Mouse (Mus musculus) midbrain, postnatal 0 days (tissue): ENCODE results near the gene H2-Q6. TPM values are rescaled to one million over a fixed set of nuclear protein-coding genes. Genes with fewer than 3 reads are reported as not detected.
"Not testable (repeated sequence)": the region's sequence is repeated elsewhere in the genome, so short reads cannot be mapped to it uniquely, and the experiment has no call there.

ENCODE experiments used
- ATAC-seq: fragments of 200-750 bp; cut with Nextera tagmentation; 2 replicates; pipeline ENCODE4 v1.8.0; 2017; ENCODE audit warnings: moderate number of reproducible peaks, mild to moderate bottlenecking, moderate TSS enrichment, moderate library complexity; ENCODE audit not compliant: low FRiP score
- DNase-seq: peaks from one replicate; pipeline ENCODE4 v3.0.0-alpha.2; 2015; ENCODE audit warnings: low spot score
- H3K27ac ChIP-seq: fragments of 300-500 bp; sonication (generic); 2 replicates; pipeline ENCODE4 v1.5.1; 2014; ENCODE audit warnings: low read depth, mild to moderate bottlenecking, low read length, mixed read lengths
- H3K27me3 ChIP-seq: fragments of 300-500 bp; sonication (generic); 2 replicates; pipeline ENCODE4 v1.6.1; 2014; ENCODE audit warnings: low read length, control low read depth, mixed read lengths; ENCODE audit not compliant: insufficient read depth
- H3K36me3 ChIP-seq: fragments of 300-500 bp; sonication (generic); 2 replicates; pipeline ENCODE4 v1.6.1; 2014; ENCODE audit warnings: low read length, control low read depth, mixed read lengths; ENCODE audit not compliant: insufficient read depth
- H3K4me1 ChIP-seq: fragments of 300-500 bp; sonication (generic); 2 replicates; pipeline ENCODE4 v1.6.1; 2014; ENCODE audit warnings: mild to moderate bottlenecking, control low read depth, antibody characterized with exemption, low read length, mixed read lengths; ENCODE audit not compliant: insufficient read depth
- H3K4me2 ChIP-seq: fragments of 300-500 bp; sonication (generic); 2 replicates; pipeline ENCODE4 v1.6.1; 2014; ENCODE audit warnings: low read depth, mild to moderate bottlenecking, low read length, mixed read lengths; ENCODE audit not compliant: poor library complexity, severe bottlenecking
- H3K4me3 ChIP-seq: fragments of 300-500 bp; sonication (generic); 2 replicates; pipeline ENCODE4 v1.5.1; 2014; ENCODE audit warnings: low read depth, mild to moderate bottlenecking, low read length, moderate library complexity
- H3K9ac ChIP-seq: fragments of 300-500 bp; sonication (generic); replicated peaks from 2 replicates; pipeline ENCODE4 v1.6.1; 2014; ENCODE audit warnings: mild to moderate bottlenecking, low read length, moderate library complexity, mixed read lengths; ENCODE audit not compliant: poor library complexity, severe bottlenecking
- H3K9me3 ChIP-seq: fragments of 300-500 bp; sonication (generic); 2 replicates; pipeline ENCODE4 v1.6.1; 2016; ENCODE audit warnings: low read length, control low read depth
- CTCF ChIP-seq: IDR thresholded peaks from 2 replicates; pipeline ENCODE4 v1.5.1; 2016; ENCODE audit warnings: antibody characterized with exemption, mild to moderate bottlenecking
- WGBS: fragments of 180-500 bp; shearing (Covaris S2); extraction: QIAGEN DNeasy Blood & Tissue Kit; methylation state at CpG from one replicate; pipeline ENCODE4 v1.1.7; 2014; 5-methylcytosine and 5-hydroxymethylcytosine counted together
- polyA plus RNA-seq: library from polyadenylated mRNA; unstranded; fragments of >200 nt; fragmentation: Nextera tagmentation; extraction: Ambion mirVana; gene quantifications from 2 replicates; pipeline ENCODE4 v1.2.1, GENCODE M21; 2015
- total RNA-seq: library from RNA; depleted of rRNA; stranded (reverse); fragments of >200 nt; gene quantifications from 2 replicates; pipeline ENCODE4 v1.2.3, GENCODE M21; 2014; rRNA removed

Gene H2-Q6
- total RNA-seq (0.11 and 0.52 TPM in 2 replicates), polyA plus RNA-seq (1.8 TPM in 2 replicates)

- under 1% methylated on average over 51 of the region's 66 CpGs for WGBS
- not testable (repeated sequence) for H3K4me1 ChIP-seq, H3K9ac ChIP-seq, H3K27ac ChIP-seq, H3K9me3 ChIP-seq, H3K27me3 ChIP-seq, H3K36me3 ChIP-seq
- DNase-seq (peak; percentile 65), ATAC-seq (peak; percentile 82)
- H3K4me3 ChIP-seq = peak within 1 kb of the TSS; percentile 37
- peak within 1 kb of the TSS; percentile 51 for H3K4me2 ChIP-seq
These were observed at the start of gene H2-Q6 for GRCm38 (mm10) chr17:35424624-35425416. TSS of gene H2-Q6 (plus strand) at chr17:35424850.

DNA sequence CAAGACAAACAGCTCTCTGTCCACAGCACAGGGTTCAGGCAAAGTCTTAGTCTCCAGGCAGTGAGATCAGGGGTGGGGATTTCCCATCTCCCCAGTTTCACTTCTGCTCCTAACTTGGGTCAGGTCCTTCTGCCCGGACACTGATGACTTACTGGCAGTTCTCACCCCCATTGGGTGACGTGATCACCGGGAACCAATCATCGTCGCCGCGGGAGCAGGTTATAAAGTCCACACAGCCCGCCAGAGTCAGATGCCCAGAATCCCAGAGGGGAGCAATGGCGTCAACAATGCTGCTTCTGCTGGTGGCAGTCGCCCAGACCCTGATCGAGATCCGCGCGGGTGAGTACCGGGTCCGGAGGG is 45.3 kb upstream of the H2-Q6 start, which contains the start of gene H2-Q4:
Gene H2-Q4, plus strand, starts transcription at position 249 of the 360 bp plus-strand sequence.
- H3K4me2 ChIP-seq = peak within 1 kb of the TSS; percentile 91
- WGBS = 1% methylated on average over 16 of the region's 16 CpGs
- ATAC-seq (peak; percentile 84), DNase-seq (peak; percentile 79)
- no peak within 1 kb of the TSS for H3K27ac ChIP-seq
- TF ChIP-seq CTCF = no peak
- no peaks in the 10 kb centered on the region for H3K4me1 ChIP-seq
- H3K9ac ChIP-seq = 0 out of 2 replicates have a peak within 1 kb of the TSS, but pooled peaks have one; percentile 33
- no peaks in the 10 kb centered on the region for H3K36me3 ChIP-seq
- H3K9me3 ChIP-seq = no peaks in the 10 kb centered on the region
- peaks cover 3% of the 10 kb centered on the region; the same call in 1 of the 2 replicates for H3K27me3 ChIP-seq
- peak within 1 kb of the TSS; percentile 46 for H3K4me3 ChIP-seq

DNA sequence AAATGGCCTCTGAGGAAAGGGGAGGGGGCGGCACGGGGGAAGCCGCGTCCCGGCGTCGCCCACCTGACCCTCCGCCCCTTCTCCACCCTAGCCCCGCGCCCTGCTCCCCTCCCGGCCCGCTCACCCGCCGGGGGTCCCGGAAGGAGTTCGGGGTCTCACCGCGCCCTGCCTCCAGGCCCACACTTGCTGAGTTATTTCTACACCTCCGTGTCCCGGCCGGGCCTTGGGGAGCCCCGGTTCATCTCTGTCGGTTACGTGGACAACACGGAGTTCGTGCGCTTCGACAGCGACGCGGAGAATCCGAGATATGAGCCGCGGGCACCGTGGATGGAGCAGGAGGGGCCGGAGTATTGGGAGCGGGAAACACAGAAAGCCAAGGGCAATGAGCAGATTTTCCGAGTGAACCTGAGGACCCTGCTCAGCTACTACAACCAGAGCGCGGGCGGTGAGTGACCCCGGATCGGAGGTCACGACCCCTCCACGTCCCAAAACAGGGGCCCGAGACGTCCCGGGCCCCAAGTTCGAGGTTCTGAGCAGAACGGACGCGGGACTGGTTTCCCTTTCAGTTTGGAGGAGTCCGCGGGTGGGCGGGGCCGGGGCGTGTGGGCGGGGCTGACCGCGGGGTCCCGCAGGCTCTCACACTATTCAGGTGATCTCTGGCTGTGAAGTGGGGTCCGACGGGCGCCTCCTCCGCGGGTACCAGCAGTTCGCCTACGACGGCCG is 44.8 kb upstream of the H2-Q6 start:
- 2% methylated on average over 61 of the region's 70 CpGs for WGBS
- Histone ChIP-seq H3K36me3 (no peaks in the 10 kb centered on the region), H3K27ac (no peak overlapping the region), H3K4me1 (no peaks in the 10 kb centered on the region), H3K27me3 (peaks cover 3% of the 10 kb centered on the region; the same call in 1 of the 2 replicates), H3K4me3 (peak overlapping the region; percentile 46), H3K4me2 (peak overlapping the region; percentile 91), H3K9ac (0 out of 2 replicates have a peak overlapping the region, but pooled peaks have one; percentile 33), H3K9me3 (no peaks in the 10 kb centered on the region)
- DNase-seq = no peak
- ATAC-seq = peak; percentile 44; the same call in 1 of the 2 replicates
- no peak for TF ChIP-seq CTCF

DNA sequence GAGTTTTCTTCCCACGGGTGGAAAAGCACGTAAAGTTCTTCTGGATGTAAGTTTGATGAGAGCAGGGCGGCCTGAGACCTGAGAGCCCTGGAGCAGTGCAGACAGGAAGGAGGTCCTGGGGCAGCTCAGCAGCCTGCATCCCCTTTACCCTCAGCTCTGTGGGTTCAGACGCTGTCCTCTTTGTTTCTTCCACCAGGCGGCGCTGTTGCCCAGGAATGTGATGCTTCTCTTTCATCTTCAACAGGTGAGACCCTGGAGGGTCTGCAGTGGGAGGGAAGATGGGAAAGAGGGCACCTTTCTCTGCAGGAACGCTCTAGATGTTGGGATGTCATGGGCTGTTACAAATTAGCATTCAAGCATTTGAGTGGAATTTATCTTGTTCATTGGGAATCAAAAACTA is 34.9 kb upstream of the H2-Q6 start:
- ATAC-seq, H3K9ac ChIP-seq, H3K9me3 ChIP-seq, H3K27ac ChIP-seq, H3K4me3 ChIP-seq, H3K27me3 ChIP-seq, H3K36me3 ChIP-seq, H3K4me1 ChIP-seq, H3K4me2 ChIP-seq: not testable (repeated sequence)
- TF ChIP-seq CTCF = peak; percentile 66
- peak; percentile 5 for DNase-seq
- 8% methylated on average over 7 of the region's 7 CpGs for WGBS

DNA sequence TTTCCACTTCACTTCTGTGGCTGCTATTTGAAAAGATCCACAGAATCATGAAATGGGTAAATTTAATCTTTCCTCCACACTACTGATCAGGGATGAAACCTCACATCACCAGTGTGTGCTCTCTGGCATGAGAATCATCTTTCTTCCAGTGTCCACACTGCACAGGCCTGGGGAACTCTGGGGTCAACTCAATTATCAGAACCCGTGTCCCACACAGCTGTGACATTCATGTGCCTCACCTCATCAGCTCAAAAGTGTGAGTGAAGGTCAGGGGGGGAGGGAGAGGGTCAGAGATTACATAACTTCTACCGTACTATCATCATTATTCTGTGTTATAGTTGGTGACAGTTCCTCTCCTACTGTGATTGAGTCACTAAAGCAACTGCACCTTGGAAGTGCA is 32.0 kb upstream of the H2-Q6 start:
- H3K4me2 ChIP-seq, H3K9me3 ChIP-seq, H3K27ac ChIP-seq, H3K27me3 ChIP-seq, ATAC-seq, DNase-seq, H3K4me3 ChIP-seq, H3K4me1 ChIP-seq, H3K9ac ChIP-seq, H3K36me3 ChIP-seq: not testable (repeated sequence)
- 83% methylated on average over 2 of the region's 2 CpGs for WGBS

GRCm38 (mm10) chr17:35393864-35394800 is 30.5 kb upstream of the H2-Q6 start:
- H3K27ac ChIP-seq, DNase-seq, H3K9ac ChIP-seq, H3K9me3 ChIP-seq, H3K4me1 ChIP-seq, H3K27me3 ChIP-seq, H3K36me3 ChIP-seq: not testable (repeated sequence)
- WGBS = 2% methylated on average over 54 of the region's 75 CpGs
- Histone ChIP-seq H3K4me3 (peak overlapping the region; percentile 13; the same call in 1 of the 2 replicates), H3K4me2 (peak overlapping the region; percentile 30; the same call in 1 of the 2 replicates)
- peak; percentile 86 for ATAC-seq

DNA sequence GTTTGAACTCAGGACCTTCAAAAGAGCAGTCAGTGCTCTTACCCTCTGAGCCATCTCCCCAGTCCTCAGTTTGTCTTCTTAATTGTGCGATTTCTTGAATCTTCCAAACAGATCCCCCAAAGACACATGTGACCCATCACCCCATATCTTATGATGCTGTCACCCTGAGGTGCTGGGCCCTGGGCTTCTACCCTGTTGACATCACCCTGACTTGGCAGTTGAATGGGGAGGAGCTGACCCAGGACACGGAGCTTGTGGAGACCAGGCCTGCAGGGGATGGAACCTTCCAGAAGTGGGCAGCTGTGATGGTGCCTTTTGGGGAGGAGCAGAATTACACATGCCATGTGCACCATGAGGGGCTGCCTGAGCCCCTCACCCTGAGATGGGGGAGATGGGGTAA is 27.7 kb upstream of the H2-Q6 start:
- not testable (repeated sequence) for H3K27me3 ChIP-seq, H3K4me1 ChIP-seq, H3K4me3 ChIP-seq, H3K36me3 ChIP-seq, H3K27ac ChIP-seq, H3K9me3 ChIP-seq, H3K9ac ChIP-seq, ATAC-seq, DNase-seq, H3K4me2 ChIP-seq
- WGBS = 85% methylated on average over 2 of the region's 2 CpGs

- not testable (repeated sequence) for DNase-seq, ATAC-seq, H3K27ac ChIP-seq, H3K27me3 ChIP-seq, H3K9ac ChIP-seq, H3K9me3 ChIP-seq, H3K4me3 ChIP-seq, H3K4me1 ChIP-seq, H3K4me2 ChIP-seq, H3K36me3 ChIP-seq
- no CpG with 5 or more reads among the region's 1 CpGs for WGBS
These were observed 11.6 kb upstream of the H2-Q6 start for GRCm38 (mm10) chr17:35413057-35413456.
